Mouse (Mus musculus) midbrain, postnatal 0 days (tissue): ENCODE results near the gene Cd40. TPM values are rescaled to one million over a fixed set of nuclear protein-coding genes. Genes with fewer than 3 reads are reported as not detected.
A peak's percentile ranks its signal among the peaks of the same experiment; 100 is the strongest.

Experiments
- ATAC-seq: fragments of 200-750 bp; cut with Nextera tagmentation; 2 replicates; pipeline ENCODE4 v1.8.0; 2017; ENCODE audit warnings: moderate number of reproducible peaks, mild to moderate bottlenecking, moderate TSS enrichment, moderate library complexity; ENCODE audit not compliant: low FRiP score
- DNase-seq: peaks from one replicate; pipeline ENCODE4 v3.0.0-alpha.2; 2015; ENCODE audit warnings: low spot score
- H3K27ac ChIP-seq: fragments of 300-500 bp; sonication (generic); 2 replicates; pipeline ENCODE4 v1.5.1; 2014; ENCODE audit warnings: low read depth, mild to moderate bottlenecking, low read length, mixed read lengths
- H3K27me3 ChIP-seq: fragments of 300-500 bp; sonication (generic); 2 replicates; pipeline ENCODE4 v1.6.1; 2014; ENCODE audit warnings: low read length, control low read depth, mixed read lengths; ENCODE audit not compliant: insufficient read depth
- H3K36me3 ChIP-seq: fragments of 300-500 bp; sonication (generic); 2 replicates; pipeline ENCODE4 v1.6.1; 2014; ENCODE audit warnings: low read length, control low read depth, mixed read lengths; ENCODE audit not compliant: insufficient read depth
- H3K4me1 ChIP-seq: fragments of 300-500 bp; sonication (generic); 2 replicates; pipeline ENCODE4 v1.6.1; 2014; ENCODE audit warnings: mild to moderate bottlenecking, control low read depth, antibody characterized with exemption, low read length, mixed read lengths; ENCODE audit not compliant: insufficient read depth
- H3K4me2 ChIP-seq: fragments of 300-500 bp; sonication (generic); 2 replicates; pipeline ENCODE4 v1.6.1; 2014; ENCODE audit warnings: low read depth, mild to moderate bottlenecking, low read length, mixed read lengths; ENCODE audit not compliant: poor library complexity, severe bottlenecking
- H3K4me3 ChIP-seq: fragments of 300-500 bp; sonication (generic); 2 replicates; pipeline ENCODE4 v1.5.1; 2014; ENCODE audit warnings: low read depth, mild to moderate bottlenecking, low read length, moderate library complexity
- H3K9ac ChIP-seq: fragments of 300-500 bp; sonication (generic); replicated peaks from 2 replicates; pipeline ENCODE4 v1.6.1; 2014; ENCODE audit warnings: mild to moderate bottlenecking, low read length, moderate library complexity, mixed read lengths; ENCODE audit not compliant: poor library complexity, severe bottlenecking
- H3K9me3 ChIP-seq: fragments of 300-500 bp; sonication (generic); 2 replicates; pipeline ENCODE4 v1.6.1; 2016; ENCODE audit warnings: low read length, control low read depth
- CTCF ChIP-seq: IDR thresholded peaks from 2 replicates; pipeline ENCODE4 v1.5.1; 2016; ENCODE audit warnings: antibody characterized with exemption, mild to moderate bottlenecking
- WGBS: fragments of 180-500 bp; shearing (Covaris S2); extraction: QIAGEN DNeasy Blood & Tissue Kit; methylation state at CpG from one replicate; pipeline ENCODE4 v1.1.7; 2014; 5-methylcytosine and 5-hydroxymethylcytosine counted together
- polyA plus RNA-seq: library from polyadenylated mRNA; unstranded; fragments of >200 nt; fragmentation: Nextera tagmentation; extraction: Ambion mirVana; gene quantifications from 2 replicates; pipeline ENCODE4 v1.2.1, GENCODE M21; 2015
- total RNA-seq: library from RNA; depleted of rRNA; stranded (reverse); fragments of >200 nt; gene quantifications from 2 replicates; pipeline ENCODE4 v1.2.3, GENCODE M21; 2014

Gene Cd40
- total and polyA plus RNA-seq, 2 experiments from 2014 or later, result 4.4 to 5.9 TPM

DNA sequence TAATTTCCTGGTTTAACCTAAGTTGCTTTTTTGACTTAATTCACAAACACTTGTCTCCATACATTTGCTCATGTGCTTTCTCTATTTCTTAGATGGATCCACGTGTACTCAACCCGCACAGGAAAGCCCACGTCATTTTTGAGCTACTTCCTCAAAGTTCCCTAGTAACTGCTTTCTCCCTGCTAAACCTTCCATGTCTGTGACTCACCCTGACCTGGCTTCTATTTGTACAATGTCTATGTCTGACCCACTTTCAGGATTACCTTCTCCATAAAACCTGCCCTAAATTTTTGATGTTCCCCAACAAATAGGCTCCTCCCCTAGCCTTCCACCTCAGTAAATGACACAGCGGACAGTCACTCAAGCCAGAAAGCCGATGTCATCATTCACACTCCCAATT is 40.5 kb upstream of the Cd40 start:
- 95% methylated on average over 5 of the region's 5 CpGs for WGBS
- Histone ChIP-seq H3K9me3 (no peaks in the 10 kb centered on the region), H3K4me2 (no peak overlapping the region), H3K4me3 (no peak overlapping the region), H3K9ac (no peak overlapping the region), H3K36me3 (peaks cover 18% of the 10 kb centered on the region), H3K27ac (no peak overlapping the region), H3K27me3 (no peaks in the 10 kb centered on the region), H3K4me1 (no peaks in the 10 kb centered on the region)
- TF ChIP-seq CTCF, result no peak
- no peak for DNase-seq
- no peak for ATAC-seq

DNA sequence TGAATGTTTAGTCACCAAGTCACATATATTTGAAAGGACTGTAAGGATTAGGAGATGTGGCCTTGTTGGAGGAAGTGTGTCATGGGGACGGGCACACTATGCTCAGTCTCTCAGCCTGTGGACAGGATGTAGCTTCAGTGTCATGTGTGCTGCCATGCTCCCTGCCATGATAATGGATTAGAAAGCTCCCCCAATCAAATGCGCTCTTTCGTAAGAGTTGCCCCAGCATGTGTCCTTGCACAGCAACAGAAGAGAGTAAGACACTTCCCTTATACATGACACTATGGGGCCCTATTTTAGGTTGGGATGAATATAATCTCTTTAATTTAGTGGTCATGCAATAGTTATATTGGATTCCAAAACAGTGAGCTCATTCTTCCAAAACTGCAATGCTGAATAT is 34.9 kb upstream of the Cd40 start:
- no peaks in the 10 kb centered on the region for H3K9me3 ChIP-seq
- DNase-seq (no peak), ATAC-seq (no peak)
- no peak overlapping the region for H3K4me2 ChIP-seq
- H3K27ac ChIP-seq, result no peak overlapping the region
- no peak overlapping the region for H3K9ac ChIP-seq
- no peak overlapping the region for H3K4me3 ChIP-seq
- 50% methylated on average over 3 of the region's 3 CpGs for WGBS
- peaks cover 11% of the 10 kb centered on the region for H3K36me3 ChIP-seq
- TF ChIP-seq CTCF, result no peak
- H3K27me3 ChIP-seq, result no peaks in the 10 kb centered on the region
- H3K4me1 ChIP-seq, result no peaks in the 10 kb centered on the region

DNA sequence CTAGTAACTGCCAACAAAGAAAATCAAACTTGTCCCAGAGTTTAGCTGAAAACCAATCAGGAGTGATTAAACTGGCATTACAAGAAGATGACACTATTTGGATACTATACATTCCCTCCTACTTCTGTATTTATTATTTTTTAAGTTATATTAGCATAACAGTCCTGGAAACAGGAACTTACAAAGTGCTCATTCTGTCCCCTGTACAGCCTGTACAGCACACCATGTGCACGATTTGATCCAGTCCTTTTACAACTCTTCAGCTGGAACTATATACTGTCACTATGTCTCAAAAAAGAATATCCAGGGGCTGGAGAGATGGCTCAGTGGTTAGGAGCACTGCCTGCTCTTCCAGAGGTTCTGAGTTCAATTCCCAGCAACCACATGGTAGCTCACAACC is 28.3 kb upstream of the Cd40 start:
- no peak for ATAC-seq

DNA sequence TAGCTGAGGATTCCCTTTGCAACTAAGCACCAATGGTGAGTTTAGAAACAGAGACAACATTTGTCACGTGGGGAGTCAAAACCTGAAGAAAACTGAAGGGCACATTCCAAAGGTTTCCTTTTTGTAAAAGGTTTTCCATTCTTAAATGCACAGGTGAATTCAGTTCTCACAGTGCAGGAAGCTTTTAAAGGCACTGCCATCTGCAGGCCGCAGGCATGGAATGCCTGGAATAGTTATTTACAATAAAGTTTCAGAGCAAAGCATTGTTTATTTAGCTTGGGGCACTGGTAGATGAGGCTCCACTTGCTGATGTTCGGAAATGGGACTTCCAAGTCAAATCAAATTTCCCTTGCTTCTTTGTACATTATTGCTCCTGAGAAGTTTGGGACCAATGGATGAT is 22.9 kb upstream of the Cd40 start:
- H3K4me3 ChIP-seq, result peak overlapping the region; percentile 8; the same call in 1 of the 2 replicates
- TF ChIP-seq CTCF, result peak; percentile 71
- no peak for ATAC-seq
- H3K9me3 ChIP-seq, result no peaks in the 10 kb centered on the region
- H3K4me1 ChIP-seq, result no peaks in the 10 kb centered on the region
- H3K9ac ChIP-seq, result no peak overlapping the region
- H3K36me3 ChIP-seq, result no peaks in the 10 kb centered on the region
- H3K27me3 ChIP-seq, result no peaks in the 10 kb centered on the region
- 36% methylated on average over 3 of the region's 3 CpGs for WGBS
- peak overlapping the region; percentile 66 for H3K4me2 ChIP-seq
- peak; percentile 55 for DNase-seq
- H3K27ac ChIP-seq, result no peak overlapping the region

More for the DNA sequence above, 28.3 kb upstream of the Cd40 start:
- peaks cover 7% of the 10 kb centered on the region for H3K36me3 ChIP-seq
- no peaks in the 10 kb centered on the region for H3K9me3 ChIP-seq
- 83% methylated on average over 1 of the region's 1 CpGs for WGBS
- no peak overlapping the region for H3K9ac ChIP-seq
- no peaks in the 10 kb centered on the region for H3K27me3 ChIP-seq
- TF ChIP-seq CTCF, result no peak
- no peak overlapping the region for H3K4me3 ChIP-seq
- no peak overlapping the region for H3K4me2 ChIP-seq
- H3K27ac ChIP-seq, result no peak overlapping the region
- H3K4me1 ChIP-seq, result no peaks in the 10 kb centered on the region
- DNase-seq, result no peak

DNA sequence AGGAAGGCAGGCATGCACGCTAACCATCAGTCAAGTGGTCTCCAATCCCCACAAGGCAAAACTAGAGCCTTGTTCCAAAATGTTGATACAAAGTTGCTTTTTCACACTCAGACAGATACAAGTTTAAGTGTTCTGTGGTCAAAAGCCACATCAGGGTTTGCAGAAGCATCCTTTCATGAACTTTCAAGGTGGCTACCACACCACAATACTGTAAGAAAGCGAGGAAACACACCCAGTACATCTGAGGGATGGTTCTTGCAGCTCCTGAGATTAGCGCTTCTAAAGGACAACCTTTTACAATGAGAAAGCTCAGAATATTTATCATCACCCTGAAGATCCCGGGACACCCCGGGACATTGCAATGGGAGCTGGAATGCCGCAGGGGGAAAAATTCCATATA is 22.1 kb upstream of the Cd40 start:
- Histone ChIP-seq H3K4me3 (peak overlapping the region; percentile 91), H3K36me3 (no peaks in the 10 kb centered on the region), H3K9ac (peak overlapping the region; percentile 85), H3K4me1 (no peaks in the 10 kb centered on the region), H3K9me3 (no peaks in the 10 kb centered on the region), H3K4me2 (peak overlapping the region; percentile 66), H3K27ac (no peak overlapping the region), H3K27me3 (no peaks in the 10 kb centered on the region)
- no peak for ATAC-seq
- no peak for TF ChIP-seq CTCF
- DNase-seq, result no peak
- WGBS, result 30% methylated on average over 6 of the region's 6 CpGs

DNA sequence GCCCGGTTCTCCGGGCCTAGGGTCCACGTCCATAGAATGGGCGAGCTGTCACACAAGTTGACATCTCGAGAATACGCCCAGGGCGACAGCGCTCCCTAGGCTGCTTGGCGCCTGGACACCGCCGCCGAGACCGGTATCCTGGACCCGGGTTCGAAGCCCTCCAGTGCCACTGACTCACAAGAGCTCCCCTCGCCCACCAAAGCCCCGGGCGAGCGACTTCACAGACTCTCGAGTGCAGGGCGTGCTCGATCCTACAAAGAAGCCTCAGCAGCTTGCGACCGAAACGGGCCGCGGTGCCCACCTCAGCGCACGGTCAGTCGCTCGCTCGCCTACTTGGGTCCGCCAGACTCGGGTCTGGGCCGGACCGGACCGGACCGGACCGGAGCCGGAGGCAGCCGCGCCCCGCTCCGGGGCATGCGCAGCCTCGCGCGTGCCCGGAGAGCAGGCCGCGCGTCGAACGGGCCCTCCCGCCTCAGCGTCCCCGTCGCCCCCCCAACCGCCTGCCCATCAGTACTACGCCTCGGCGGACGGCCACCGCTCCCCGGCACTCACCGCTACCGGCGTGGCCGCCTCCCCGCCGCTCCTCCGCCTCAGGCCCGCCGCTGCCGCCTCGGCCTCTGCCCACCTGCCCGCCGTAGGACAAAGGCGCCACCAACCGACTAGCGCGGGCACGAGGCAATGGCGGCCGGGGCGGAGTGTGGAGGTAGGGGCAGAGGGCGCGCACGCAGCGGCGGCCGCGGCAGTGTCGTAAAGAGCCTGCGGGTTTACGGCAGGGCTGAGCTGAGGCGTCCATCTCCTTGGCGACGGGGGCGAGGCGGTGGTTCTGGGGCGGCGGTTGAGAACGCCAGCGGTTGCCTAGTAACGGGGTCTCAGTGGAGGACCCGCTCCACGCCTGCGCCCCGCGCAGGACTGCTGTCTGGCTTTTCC is 21.0 kb upstream of the Cd40 start, which contains the start of gene Ncoa5:
Ncoa5 (minus strand) TSS at position 737 of the 927 bp plus-strand sequence.
- Histone ChIP-seq H3K9me3 (no peaks in the 10 kb centered on the region), H3K27me3 (no peaks in the 10 kb centered on the region), H3K4me1 (no peaks in the 10 kb centered on the region), H3K36me3 (no peaks in the 10 kb centered on the region), H3K27ac (peak within 1 kb of the TSS; percentile 91), H3K4me3 (peak within 1 kb of the TSS; percentile 91), H3K9ac (peak within 1 kb of the TSS; percentile 85), H3K4me2 (peak within 1 kb of the TSS; percentile 66)
- under 1% methylated on average over 78 of the region's 111 CpGs for WGBS
- peak; percentile 36 for TF ChIP-seq CTCF
- peak; percentile 99 for DNase-seq
- peak; percentile 97 for ATAC-seq
